Mouse (Mus musculus) left cerebral cortex, postnatal 4 days (tissue): ENCODE results near the gene Sipa1l1. TPM values are rescaled to one million over a fixed set of nuclear protein-coding genes. Genes with fewer than 3 reads are reported as not detected.

Experiments used
- DNase-seq: peaks from one replicate; pipeline ENCODE4 v3.0.0-alpha.2; 2022
- intact Hi-C: fragments of 180-260 bp; cut with DNase I; formaldehyde crosslinking; loops from one replicate; pipeline ENCODE4 v1.15.1; 2025
- total RNA-seq, 2 experiments: library from RNA; stranded (reverse); gene quantifications; 2 replicates each; pipeline ENCODE4 v1.2.3; 2021

Sipa1l1 gene
- total RNA-seq, 2 experiments from 2014 or later: 76.5 to 80.0 TPM

GRCm38 (mm10) chr12:82206857-82207647 lies 37.9 kb downstream of the Sipa1l1 start:
- DNase-seq: no peak
- intact Hi-C loops: no loop called here

GRCm38 (mm10) chr12:82208046-82208445 lies 38.9 kb downstream of the Sipa1l1 start:
- intact Hi-C loops: no loop called here
- no peak for DNase-seq

GRCm38 (mm10) chr12:82208611-82209010 lies 39.5 kb downstream of the Sipa1l1 start:
- intact Hi-C loops: no loop called here
- DNase-seq: no peak

- intact Hi-C loops: no loop called here
Measured at GRCm38 (mm10) chr12:82209753-82210152, 40.6 kb downstream of the Sipa1l1 start.

GRCm38 (mm10) chr12:82213056-82213455 lies 43.9 kb downstream of the Sipa1l1 start:
- no peak for DNase-seq
- intact Hi-C loops: no loop called here

More at GRCm38 (mm10) chr12:82209753-82210152, 40.6 kb downstream of the Sipa1l1 start:
- DNase-seq: no peak

- intact Hi-C loops: no loop called here
- DNase-seq: no peak
Measured at GRCm38 (mm10) chr12:82214916-82215315, 45.8 kb downstream of the Sipa1l1 start.

- DNase-seq: no peak
- intact Hi-C loops: no loop called here
Measured at GRCm38 (mm10) chr12:82216801-82217553, 47.9 kb downstream of the Sipa1l1 start.

GRCm38 (mm10) chr12:82218201-82218600 lies 49.1 kb downstream of the Sipa1l1 start:
- intact Hi-C loops: no loop called here
- DNase-seq: no peak

GRCm38 (mm10) chr12:82220367-82221089 lies 51.4 kb downstream of the Sipa1l1 start:
- DNase-seq: no peak
- intact Hi-C loops: no loop called here

- intact Hi-C loops: no loop called here
- DNase-seq: no peak
Measured at GRCm38 (mm10) chr12:82223126-82223815, 54.2 kb downstream of the Sipa1l1 start.

GRCm38 (mm10) chr12:82224848-82225247 lies 55.7 kb downstream of the Sipa1l1 start:
- intact Hi-C loops: no loop called here
- DNase-seq: no peak

- intact Hi-C loops: no loop called here
- no peak for DNase-seq
Measured at GRCm38 (mm10) chr12:82225278-82225677, 56.2 kb downstream of the Sipa1l1 start.

- intact Hi-C loops: no loop called here
- no peak for DNase-seq
Measured at GRCm38 (mm10) chr12:82225751-82226228, 56.7 kb downstream of the Sipa1l1 start.

GRCm38 (mm10) chr12:82226311-82227066 lies 57.4 kb downstream of the Sipa1l1 start:
- DNase-seq: no peak
- intact Hi-C loops: no loop called here

GRCm38 (mm10) chr12:82230127-82230526 lies 61.0 kb downstream of the Sipa1l1 start:
- intact Hi-C loops: no loop called here
- no peak for DNase-seq

- intact Hi-C loops: no loop called here
- DNase-seq: no peak
Measured at GRCm38 (mm10) chr12:82231191-82231590, 62.1 kb downstream of the Sipa1l1 start.

GRCm38 (mm10) chr12:82233177-82233576 lies 64.1 kb downstream of the Sipa1l1 start:
- intact Hi-C loops: no loop called here
- no peak for DNase-seq

GRCm38 (mm10) chr12:82234463-82235223 lies 65.5 kb downstream of the Sipa1l1 start:
- DNase-seq: no peak
- intact Hi-C loops: no loop called here

GRCm38 (mm10) chr12:82237095-82237494 lies 68.0 kb downstream of the Sipa1l1 start:
- DNase-seq: no peak
- intact Hi-C loops: no loop called here
